Mouse (Mus musculus): ENCODE measurements around the gene Usp32.

The Usp32 gene

GRCm38 (mm10) chr11:85057544-85057943, 82.4 kb downstream of the Usp32 start:
- H3K27me3 ChIP-seq (ENCODE audit: insufficient read depth, low read length), result no peaks in the 10 kb centered on the region
- H3K4me3 ChIP-seq (replicated peaks; ENCODE audit: low read length), result no peak overlapping the region
- peaks cover 25% of the 10 kb centered on the region for H3K36me3 ChIP-seq (ENCODE audit: insufficient read depth, low read length)
- no peak for TF ChIP-seq NANOG (IDR thresholded peaks at IDR 0.05; ENCODE audit: borderline replicate concordance, low read length)
- no peak for TF ChIP-seq CTCF (conservative IDR thresholded peaks at IDR 0.05; ENCODE audit: low read length)
- TF ChIP-seq POU5F1 (IDR thresholded peaks at IDR 0.05; ENCODE audit: borderline replicate concordance, low read length), result no peak
- H3K4me1 ChIP-seq (replicated peaks; ENCODE audit: low read depth, low read length), result no peaks in the 10 kb centered on the region
- H3K9me3 ChIP-seq (ENCODE audit: low read length), result peaks cover 41% of the 10 kb centered on the region

- Histone ChIP-seq H3K27me3 (ENCODE audit: insufficient read depth, low read length) (no peaks in the 10 kb centered on the region), H3K4me1 (replicated peaks; ENCODE audit: low read depth, low read length) (no peaks in the 10 kb centered on the region), H3K36me3 (ENCODE audit: insufficient read depth, low read length) (peaks cover 25% of the 10 kb centered on the region), H3K4me3 (replicated peaks; ENCODE audit: low read length) (no peak overlapping the region), H3K9me3 (ENCODE audit: low read length) (peaks cover 36% of the 10 kb centered on the region)
- TF ChIP-seq NANOG (IDR thresholded peaks at IDR 0.05; ENCODE audit: borderline replicate concordance, low read length) (no peak), POU5F1 (IDR thresholded peaks at IDR 0.05; ENCODE audit: borderline replicate concordance, low read length) (no peak), CTCF (conservative IDR thresholded peaks at IDR 0.05; ENCODE audit: low read length) (no peak)
Observed at GRCm38 (mm10) chr11:85056901-85057300, 83.1 kb downstream of the Usp32 start.

GRCm38 (mm10) chr11:85055561-85055960, 84.4 kb downstream of the Usp32 start:
- Histone ChIP-seq H3K9me3 (ENCODE audit: low read length) (peaks cover 23% of the 10 kb centered on the region), H3K4me1 (replicated peaks; ENCODE audit: low read depth, low read length) (no peaks in the 10 kb centered on the region), H3K4me3 (replicated peaks; ENCODE audit: low read length) (no peak overlapping the region), H3K27me3 (ENCODE audit: insufficient read depth, low read length) (no peaks in the 10 kb centered on the region), H3K36me3 (ENCODE audit: insufficient read depth, low read length) (peaks cover 25% of the 10 kb centered on the region)
- TF ChIP-seq NANOG (IDR thresholded peaks at IDR 0.05; ENCODE audit: borderline replicate concordance, low read length) (no peak), POU5F1 (IDR thresholded peaks at IDR 0.05; ENCODE audit: borderline replicate concordance, low read length) (no peak), CTCF (conservative IDR thresholded peaks at IDR 0.05; ENCODE audit: low read length) (no peak)

GRCm38 (mm10) chr11:85039256-85039655, 100.7 kb downstream of the Usp32 start:
- Histone ChIP-seq H3K36me3 (ENCODE audit: insufficient read depth, low read length) (peaks cover 17% of the 10 kb centered on the region), H3K9me3 (ENCODE audit: low read length) (no peaks in the 10 kb centered on the region), H3K4me1 (replicated peaks; ENCODE audit: low read depth, low read length) (no peaks in the 10 kb centered on the region), H3K27me3 (ENCODE audit: insufficient read depth, low read length) (no peaks in the 10 kb centered on the region), H3K4me3 (replicated peaks; ENCODE audit: low read length) (no peak overlapping the region)
- no peak for TF ChIP-seq POU5F1 (IDR thresholded peaks at IDR 0.05; ENCODE audit: borderline replicate concordance, low read length)
- no peak for TF ChIP-seq NANOG (IDR thresholded peaks at IDR 0.05; ENCODE audit: borderline replicate concordance, low read length)
- no peak for TF ChIP-seq CTCF (conservative IDR thresholded peaks at IDR 0.05; ENCODE audit: low read length)

GRCm38 (mm10) chr11:85013121-85013520, 126.8 kb downstream of the Usp32 start:
- Histone ChIP-seq H3K9me3 (ENCODE audit: low read length) (no peaks in the 10 kb centered on the region), H3K36me3 (ENCODE audit: insufficient read depth, low read length) (peaks cover 13% of the 10 kb centered on the region; the same call in 1 of the 2 replicates), H3K4me3 (replicated peaks; ENCODE audit: low read length) (no peak overlapping the region), H3K4me1 (replicated peaks; ENCODE audit: low read depth, low read length) (no peaks in the 10 kb centered on the region), H3K27me3 (ENCODE audit: insufficient read depth, low read length) (no peaks in the 10 kb centered on the region)
- TF ChIP-seq POU5F1 (IDR thresholded peaks at IDR 0.05; ENCODE audit: borderline replicate concordance, low read length) (no peak), CTCF (conservative IDR thresholded peaks at IDR 0.05; ENCODE audit: low read length) (no peak), NANOG (IDR thresholded peaks at IDR 0.05; ENCODE audit: borderline replicate concordance, low read length) (no peak)

- H3K4me1 ChIP-seq (replicated peaks; ENCODE audit: low read depth, low read length), result no peaks in the 10 kb centered on the region
- no peak overlapping the region for H3K4me3 ChIP-seq (replicated peaks; ENCODE audit: low read length)
- H3K9me3 ChIP-seq (ENCODE audit: low read length), result no peaks in the 10 kb centered on the region; the same call in 1 of the 2 replicates
- peaks cover 29% of the 10 kb centered on the region; the same call in 1 of the 2 replicates for H3K36me3 ChIP-seq (ENCODE audit: insufficient read depth, low read length)
- H3K27me3 ChIP-seq (ENCODE audit: insufficient read depth, low read length), result no peaks in the 10 kb centered on the region
- TF ChIP-seq NANOG (IDR thresholded peaks at IDR 0.05; ENCODE audit: borderline replicate concordance, low read length), result no peak
- TF ChIP-seq CTCF (conservative IDR thresholded peaks at IDR 0.05; ENCODE audit: low read length), result no peak
- TF ChIP-seq POU5F1 (IDR thresholded peaks at IDR 0.05; ENCODE audit: borderline replicate concordance, low read length), result no peak
Observed at GRCm38 (mm10) chr11:85003566-85003965, 136.4 kb downstream of the Usp32 start.

- no peaks in the 10 kb centered on the region for H3K27me3 ChIP-seq (ENCODE audit: insufficient read depth, low read length)
- H3K4me1 ChIP-seq (replicated peaks; ENCODE audit: low read depth, low read length), result 0 out of 2 replicates have a peak, but pooled peaks cover 2% of the 10 kb centered on the region
- H3K36me3 ChIP-seq (ENCODE audit: insufficient read depth, low read length), result peaks cover 38% of the 10 kb centered on the region
- no peak for TF ChIP-seq POU5F1 (IDR thresholded peaks at IDR 0.05; ENCODE audit: borderline replicate concordance, low read length)
- TF ChIP-seq CTCF (conservative IDR thresholded peaks at IDR 0.05; ENCODE audit: low read length), result no peak
- TF ChIP-seq NANOG (IDR thresholded peaks at IDR 0.05; ENCODE audit: borderline replicate concordance, low read length), result no peak
- no peak overlapping the region for H3K4me3 ChIP-seq (replicated peaks; ENCODE audit: low read length)
- peaks cover 4% of the 10 kb centered on the region for H3K9me3 ChIP-seq (ENCODE audit: low read length)
Observed at GRCm38 (mm10) chr11:84995241-84995640, 144.7 kb downstream of the Usp32 start.

GRCm38 (mm10) chr11:84992996-84993395, 147.0 kb downstream of the Usp32 start:
- Histone ChIP-seq H3K27me3 (ENCODE audit: insufficient read depth, low read length) (no peaks in the 10 kb centered on the region), H3K9me3 (ENCODE audit: low read length) (peaks cover 3% of the 10 kb centered on the region), H3K36me3 (ENCODE audit: insufficient read depth, low read length) (peaks cover 37% of the 10 kb centered on the region), H3K4me3 (replicated peaks; ENCODE audit: low read length) (no peak overlapping the region), H3K4me1 (replicated peaks; ENCODE audit: low read depth, low read length) (0 out of 2 replicates have a peak, but pooled peaks cover 2% of the 10 kb centered on the region)
- TF ChIP-seq NANOG (IDR thresholded peaks at IDR 0.05; ENCODE audit: borderline replicate concordance, low read length) (no peak), CTCF (conservative IDR thresholded peaks at IDR 0.05; ENCODE audit: low read length) (no peak), POU5F1 (IDR thresholded peaks at IDR 0.05; ENCODE audit: borderline replicate concordance, low read length) (no peak)

GRCm38 (mm10) chr11:84988341-84988919, 151.5 kb downstream of the Usp32 start:
- H3K9me3 ChIP-seq (ENCODE audit: low read length), result no peaks in the 10 kb centered on the region
- peaks cover 26% of the 10 kb centered on the region for H3K36me3 ChIP-seq (ENCODE audit: insufficient read depth, low read length)
- no peaks in the 10 kb centered on the region for H3K27me3 ChIP-seq (ENCODE audit: insufficient read depth, low read length)
- no peak overlapping the region for H3K4me3 ChIP-seq (replicated peaks; ENCODE audit: low read length)
- H3K4me1 ChIP-seq (replicated peaks; ENCODE audit: low read depth, low read length), result peaks cover 21% of the 10 kb centered on the region
- TF ChIP-seq POU5F1 (IDR thresholded peaks at IDR 0.05; ENCODE audit: borderline replicate concordance, low read length), result no peak
- TF ChIP-seq NANOG (IDR thresholded peaks at IDR 0.05; ENCODE audit: borderline replicate concordance, low read length), result no peak
- TF ChIP-seq CTCF (conservative IDR thresholded peaks at IDR 0.05; ENCODE audit: low read length), result no peak

All from E14TG2a.4 (cell line).